Mouse (Mus musculus) liver, postnatal 0 days (tissue): ENCODE results near the gene Slc22a2. TPM values are rescaled to one million over a fixed set of nuclear protein-coding genes. Genes with fewer than 3 reads are reported as not detected.
A peak's percentile ranks its signal among the peaks of the same experiment; 100 is the strongest.

Source experiments
- ATAC-seq: fragments of 200-750 bp; cut with Nextera tagmentation; 2 replicates; pipeline ENCODE4 v1.8.0; 2017; ENCODE audit warnings: mild to moderate bottlenecking, moderate library complexity
- DNase-seq: peaks from one replicate; pipeline ENCODE4 v3.0.0-alpha.2; 2016
- H3K27ac ChIP-seq: fragments of 300-500 bp; sonication (generic); 2 replicates; pipeline ENCODE4 v1.5.1; 2014; ENCODE audit warnings: antibody characterized with exemption, moderate library complexity, mild to moderate bottlenecking, low read depth
- H3K27me3 ChIP-seq: fragments of 300-500 bp; sonication (generic); 2 replicates; pipeline ENCODE4 v1.6.1; 2014; ENCODE audit warnings: low read length, control low read depth, mixed read lengths; ENCODE audit not compliant: insufficient read depth
- H3K36me3 ChIP-seq: fragments of 300-500 bp; sonication (generic); replicated peaks from 2 replicates; pipeline ENCODE4 v1.6.1; 2014; ENCODE audit warnings: mild to moderate bottlenecking, control low read depth, low read length, moderate library complexity, mixed read lengths; ENCODE audit not compliant: insufficient read depth
- H3K4me1 ChIP-seq: fragments of 300-500 bp; sonication (generic); 2 replicates; pipeline ENCODE4 v1.6.1; 2014; ENCODE audit warnings: antibody characterized with exemption, mild to moderate bottlenecking, control low read depth; ENCODE audit not compliant: insufficient read depth
- H3K4me2 ChIP-seq: fragments of 300-500 bp; sonication (generic); 2 replicates; pipeline ENCODE4 v1.6.1; 2014; ENCODE audit warnings: low read depth, mild to moderate bottlenecking, low read length, moderate library complexity, mixed read lengths
- H3K4me3 ChIP-seq: fragments of 300-500 bp; sonication (generic); 2 replicates; pipeline ENCODE4 v1.5.1; 2014; ENCODE audit warnings: low read depth, low read length
- H3K9ac ChIP-seq: fragments of 300-500 bp; sonication (generic); replicated peaks from 2 replicates; pipeline ENCODE4 v1.6.1; 2014; ENCODE audit warnings: mild to moderate bottlenecking, moderate library complexity
- H3K9me3 ChIP-seq: fragments of 300-500 bp; sonication (generic); 2 replicates; pipeline ENCODE4 v1.6.1; 2016; ENCODE audit warnings: mild to moderate bottlenecking, control low read depth, low read length, mixed read lengths
- CTCF ChIP-seq: sonication (generic); IDR thresholded peaks from 2 replicates; pipeline ENCODE4 v1.5.1; 2016; ENCODE audit warnings: antibody characterized with exemption, low read depth
- EP300 ChIP-seq: IDR thresholded peaks from 2 replicates; pipeline ENCODE4 v1.6.1; 2016; ENCODE audit warnings: antibody characterized with exemption, low read depth, mild to moderate bottlenecking
- WGBS: fragments of 180-500 bp; shearing (Covaris S2); extraction: QIAGEN DNeasy Blood & Tissue Kit; methylation state at CpG from one replicate; pipeline ENCODE4 v1.1.7; 2014; ENCODE audit not compliant: insufficient replicate concordance; 5-methylcytosine and 5-hydroxymethylcytosine counted together
- polyA plus RNA-seq: library from polyadenylated mRNA; unstranded; fragments of >200 nt; fragmentation: Nextera tagmentation; extraction: Ambion mirVana; gene quantifications from 2 replicates; pipeline ENCODE4 v1.2.1, GENCODE M21; 2015

The Slc22a2 gene
- polyA plus RNA-seq, 1 experiment from 2014 or later, result 0.06 TPM

GRCm38 (mm10) chr17:12641087-12641486, 57.2 kb downstream of the Slc22a2 start:
- Histone ChIP-seq H3K4me1 (no peaks in the 10 kb centered on the region), H3K36me3 (no peaks in the 10 kb centered on the region), H3K9me3 (0 out of 2 replicates have a peak, but pooled peaks cover 2% of the 10 kb centered on the region), H3K4me2 (no peak overlapping the region), H3K9ac (no peak overlapping the region), H3K27me3 (0 out of 2 replicates have a peak, but pooled peaks cover 6% of the 10 kb centered on the region), H3K4me3 (no peak overlapping the region), H3K27ac (no peak overlapping the region)
- WGBS, result 65% methylated on average over 4 of the region's 4 CpGs
- ATAC-seq (no peak), DNase-seq (no peak)
- TF ChIP-seq CTCF (no peak), EP300 (no peak)

DNA sequence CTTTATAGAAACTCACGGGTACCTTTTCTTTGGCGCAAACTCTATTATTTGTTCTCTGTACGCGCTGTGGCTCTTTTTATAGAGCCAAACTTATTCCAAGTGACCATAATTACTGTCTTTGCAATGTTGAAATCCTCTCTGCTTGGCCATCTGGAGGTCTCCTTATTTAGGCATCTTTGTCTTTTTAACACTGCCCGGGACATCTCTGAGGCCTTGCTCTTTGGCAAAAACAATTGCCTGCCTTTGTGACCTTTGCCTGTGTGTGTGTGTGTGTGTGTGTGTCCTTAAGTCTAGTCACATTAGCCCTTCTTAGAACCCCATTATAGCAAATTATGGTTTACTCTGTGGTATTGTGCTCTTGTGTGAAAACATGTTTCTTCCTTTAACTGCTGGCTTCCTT, 61.5 kb downstream of the Slc22a2 start:
- Histone ChIP-seq H3K27me3 (no peaks in the 10 kb centered on the region), H3K9ac (no peak overlapping the region), H3K9me3 (no peaks in the 10 kb centered on the region), H3K4me2 (no peak overlapping the region), H3K4me3 (no peak overlapping the region), H3K4me1 (no peaks in the 10 kb centered on the region), H3K27ac (no peak overlapping the region), H3K36me3 (no peaks in the 10 kb centered on the region)
- 86% methylated on average over 5 of the region's 5 CpGs for WGBS
- no peak for TF ChIP-seq CTCF
- no peak for TF ChIP-seq EP300
- ATAC-seq (no peak), DNase-seq (no peak)

GRCm38 (mm10) chr17:12652604-12653003, 68.7 kb downstream of the Slc22a2 start:
- Histone ChIP-seq H3K27me3 (no peaks in the 10 kb centered on the region), H3K27ac (no peak overlapping the region), H3K9me3 (no peaks in the 10 kb centered on the region), H3K9ac (no peak overlapping the region), H3K4me2 (no peak overlapping the region), H3K36me3 (no peaks in the 10 kb centered on the region), H3K4me1 (no peaks in the 10 kb centered on the region), H3K4me3 (no peak overlapping the region)
- ATAC-seq (no peak), DNase-seq (no peak)
- TF ChIP-seq CTCF (no peak), EP300 (no peak)
- 84% methylated on average over 11 of the region's 11 CpGs for WGBS

DNA sequence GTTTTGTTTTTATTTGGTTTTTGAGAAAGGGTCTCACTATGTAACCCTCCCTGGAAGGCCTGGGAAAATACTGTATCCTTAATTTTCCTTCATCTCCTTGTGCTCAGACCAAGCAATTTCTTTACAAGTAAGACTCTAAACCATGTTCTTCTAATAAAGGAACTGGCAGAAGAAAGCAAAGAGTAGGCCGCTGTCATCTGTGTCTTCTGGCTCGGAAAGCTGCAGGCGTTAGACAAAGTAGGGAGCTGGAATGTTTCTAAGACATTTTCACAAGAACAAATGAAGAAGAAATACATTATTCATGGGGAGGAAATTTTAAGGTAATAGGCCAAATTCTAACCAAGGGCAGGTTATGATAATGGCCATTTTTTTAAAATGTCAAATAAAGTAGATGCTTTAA, 70.1 kb downstream of the Slc22a2 start:
- no peaks in the 10 kb centered on the region for H3K36me3 ChIP-seq
- ATAC-seq, result no peak
- WGBS, result 78% methylated on average over 3 of the region's 3 CpGs

DNA sequence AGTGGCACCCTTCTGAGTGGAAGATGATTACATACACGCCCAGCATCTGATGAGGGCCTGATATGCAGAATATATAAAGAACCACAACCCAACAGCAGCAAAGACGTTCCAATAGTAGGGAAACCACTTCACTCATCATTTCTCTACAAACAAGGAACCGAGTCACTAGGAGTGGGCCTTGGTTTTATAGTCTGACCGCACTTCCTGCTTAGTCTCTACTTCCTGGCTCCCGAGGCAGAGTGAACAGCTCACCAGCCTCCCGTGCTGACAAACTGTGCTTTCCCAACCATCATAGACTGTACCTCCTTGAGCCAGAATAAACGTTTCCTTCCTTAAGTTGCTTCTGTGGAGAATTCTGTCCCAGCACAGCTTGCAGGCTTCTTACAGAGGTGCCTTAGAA, 71.9 kb downstream of the Slc22a2 start:
- no peaks in the 10 kb centered on the region for H3K36me3 ChIP-seq

More for the DNA sequence above, 70.1 kb downstream of the Slc22a2 start:
- TF ChIP-seq CTCF (no peak), EP300 (no peak)
- Histone ChIP-seq H3K27me3 (no peaks in the 10 kb centered on the region), H3K4me3 (no peak overlapping the region), H3K9ac (no peak overlapping the region), H3K4me1 (peaks cover 3% of the 10 kb centered on the region; the same call in 1 of the 2 replicates), H3K4me2 (no peak overlapping the region), H3K27ac (no peak overlapping the region), H3K9me3 (no peaks in the 10 kb centered on the region)
- DNase-seq, result no peak

GRCm38 (mm10) chr17:12658784-12659183, 74.9 kb downstream of the Slc22a2 start:
- Histone ChIP-seq H3K4me3 (no peak overlapping the region), H3K36me3 (no peaks in the 10 kb centered on the region), H3K4me1 (peaks cover 3% of the 10 kb centered on the region; the same call in 1 of the 2 replicates), H3K9me3 (no peaks in the 10 kb centered on the region), H3K9ac (no peak overlapping the region), H3K27me3 (no peaks in the 10 kb centered on the region), H3K4me2 (no peak overlapping the region), H3K27ac (no peak overlapping the region)
- DNase-seq, result no peak
- TF ChIP-seq CTCF (no peak), EP300 (no peak)
- 63% methylated on average over 7 of the region's 7 CpGs for WGBS
- ATAC-seq, result peak; percentile 43

More for the DNA sequence above, 71.9 kb downstream of the Slc22a2 start:
- Histone ChIP-seq H3K9me3 (no peaks in the 10 kb centered on the region), H3K9ac (no peak overlapping the region), H3K4me3 (no peak overlapping the region), H3K27ac (no peak overlapping the region), H3K4me2 (no peak overlapping the region), H3K27me3 (no peaks in the 10 kb centered on the region), H3K4me1 (peaks cover 3% of the 10 kb centered on the region; the same call in 1 of the 2 replicates)
- TF ChIP-seq EP300, result no peak
- no peak for TF ChIP-seq CTCF
- WGBS, result 34% methylated on average over 7 of the region's 7 CpGs
- no peak for ATAC-seq
- DNase-seq, result no peak

- H3K4me1 ChIP-seq, result peaks cover 3% of the 10 kb centered on the region; the same call in 1 of the 2 replicates
- peak; percentile 45 for DNase-seq
- TF ChIP-seq EP300 (peak; percentile 48; the same call in 1 of the 2 replicates), CTCF (no peak)
- 66% methylated on average over 10 of the region's 10 CpGs for WGBS
- ATAC-seq, result peak; percentile 92
- no peak overlapping the region for H3K4me2 ChIP-seq
- no peaks in the 10 kb centered on the region for H3K9me3 ChIP-seq
- H3K27me3 ChIP-seq, result no peaks in the 10 kb centered on the region
- no peak overlapping the region for H3K9ac ChIP-seq
- H3K27ac ChIP-seq, result no peak overlapping the region
- no peaks in the 10 kb centered on the region for H3K36me3 ChIP-seq
- no peak overlapping the region for H3K4me3 ChIP-seq
Measured at GRCm38 (mm10) chr17:12659233-12659632, 75.3 kb downstream of the Slc22a2 start.
